Mouse (Mus musculus): ENCODE results near the gene Eif2b1.
A peak's percentile ranks its signal among the peaks of the same experiment; 100 is the strongest.
"Not testable (repeated sequence)": the region's sequence is repeated elsewhere in the genome, so short reads cannot be mapped to it uniquely, and the experiment has no call there.

Eif2b1 gene

DNA sequence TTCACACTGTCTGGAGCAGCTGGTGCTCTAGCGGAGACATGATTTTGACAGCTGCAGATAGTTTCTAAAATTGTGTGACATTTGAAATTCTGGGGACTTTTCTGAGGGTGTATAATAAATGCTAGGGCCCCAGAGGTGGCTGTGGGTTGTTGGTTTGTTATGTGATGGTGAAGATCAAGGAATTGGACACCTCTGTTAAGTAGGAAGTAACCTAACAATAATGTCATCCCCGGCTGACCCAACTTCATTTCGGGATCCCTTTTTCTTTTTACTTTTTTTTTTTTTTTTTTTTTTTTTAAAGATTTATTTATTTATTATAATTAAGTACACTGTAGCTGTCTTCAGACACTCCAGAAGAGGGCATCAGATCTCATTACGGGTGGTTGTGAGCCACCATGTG is 28.2 kb downstream of the Eif2b1 start:
- not testable (repeated sequence) for DNase-seq (ENCODE audit: low spot score)

- no peak for DNase-seq (ENCODE audit: low spot score)
Measured at GRCm38 (mm10) chr5:124541602-124541973, 37.3 kb downstream of the Eif2b1 start.

GRCm38 (mm10) chr5:124540905-124541601 is 37.9 kb downstream of the Eif2b1 start:
- peak; percentile 66 for DNase-seq (ENCODE audit: low spot score)

DNA sequence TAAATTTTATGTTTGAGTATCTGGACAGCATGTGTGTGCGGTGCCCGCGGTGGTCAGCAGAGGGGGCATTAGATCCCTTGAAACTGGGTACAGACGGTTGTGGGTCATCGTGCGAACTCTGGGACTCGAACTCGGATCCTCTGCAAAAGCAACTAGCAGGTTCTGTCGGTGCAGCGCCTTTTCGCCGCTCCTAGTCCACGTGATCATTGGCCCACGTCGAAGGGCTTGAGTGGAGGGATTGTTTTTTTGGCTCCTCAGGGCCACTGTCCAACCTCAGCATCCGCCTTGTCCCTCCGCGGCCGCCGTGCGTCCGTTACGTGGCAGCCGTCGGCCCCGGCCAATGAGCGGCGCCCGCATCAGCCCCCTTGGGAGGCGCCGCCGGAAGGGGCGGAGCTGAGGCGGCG is 38.5 kb downstream of the Eif2b1 start, which contains the start of gene Tmed2:
Gene Tmed2, plus strand, starts transcription at position 313 of the 404 bp plus-strand sequence.
- DNase-seq (ENCODE audit: low spot score) = peak; percentile 96

DNA sequence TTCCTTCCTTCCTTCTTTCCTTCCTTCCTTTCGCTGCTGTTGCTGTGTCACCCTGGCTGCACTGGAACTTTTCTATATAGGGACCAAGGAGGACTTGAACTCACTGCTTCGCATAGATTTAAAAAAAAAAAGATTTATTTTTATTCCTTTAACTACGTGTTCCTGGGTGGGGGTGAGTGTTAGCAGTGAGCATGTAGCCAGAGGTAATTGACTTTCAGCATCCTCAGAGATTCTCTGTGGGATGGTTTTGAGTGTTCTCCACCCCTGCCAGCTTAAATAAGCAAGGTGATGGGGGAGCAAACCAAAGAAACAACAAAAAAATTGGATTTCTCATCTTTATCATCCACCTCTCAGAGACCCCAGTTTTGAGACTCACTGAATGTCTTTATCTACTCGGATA is 39.0 kb downstream of the Eif2b1 start:
- no peak for DNase-seq (ENCODE audit: low spot score)

DNA sequence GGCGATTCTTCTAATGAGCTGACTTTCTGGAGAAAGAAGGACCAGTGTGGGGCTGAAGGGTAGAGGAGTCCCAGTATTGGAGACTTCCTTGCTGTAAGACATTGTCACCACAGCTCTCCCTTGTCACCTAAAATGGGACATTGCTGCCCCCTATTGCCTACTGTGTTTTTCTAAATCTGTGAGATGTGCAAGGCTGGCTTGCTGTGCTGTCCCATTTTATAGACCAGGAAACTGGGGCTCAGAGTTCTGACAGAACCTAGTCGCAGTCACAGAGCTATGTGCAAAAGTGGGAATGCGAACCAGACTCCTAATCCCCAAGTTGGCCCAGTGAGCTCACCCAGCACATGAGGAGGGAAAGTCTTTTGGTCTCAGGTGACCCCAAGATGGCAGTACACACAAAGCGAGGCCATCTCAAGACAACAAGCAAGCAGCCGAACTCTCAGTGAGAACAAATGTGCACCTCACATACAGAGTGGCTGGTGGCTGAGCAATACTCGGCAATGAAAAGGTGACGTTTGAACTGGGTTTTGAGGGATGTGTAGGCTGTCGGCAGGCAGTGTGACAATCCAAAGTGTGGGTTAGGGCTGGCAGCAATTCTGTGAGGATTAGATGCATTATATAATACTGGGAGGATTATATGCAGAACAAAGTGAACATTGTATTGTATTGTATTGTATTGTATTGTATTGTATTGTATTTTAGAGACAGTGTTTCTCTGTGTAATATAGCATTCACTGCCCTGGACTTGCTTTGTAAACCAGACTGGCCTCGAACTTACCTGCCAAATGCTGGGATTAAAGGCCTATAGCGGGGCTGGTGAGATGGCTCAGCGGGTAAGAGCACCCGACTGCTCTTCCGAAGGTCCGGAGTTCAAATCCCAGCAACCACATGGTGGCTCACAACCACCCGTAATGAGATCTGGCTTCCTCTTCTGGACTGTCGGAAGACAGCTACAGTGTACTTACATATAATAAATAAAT is 39.8 kb downstream of the Eif2b1 start:
- peak; percentile 69 for DNase-seq (ENCODE audit: low spot score)

GRCm38 (mm10) chr5:124536776-124537175 is 42.2 kb downstream of the Eif2b1 start:
- peak; percentile 55 for DNase-seq (ENCODE audit: low spot score)

GRCm38 (mm10) chr5:124535016-124535415 is 43.9 kb downstream of the Eif2b1 start:
- no peak for DNase-seq (ENCODE audit: low spot score)

- DNase-seq (ENCODE audit: low spot score) = no peak
Measured at GRCm38 (mm10) chr5:124532451-124532850, 46.5 kb downstream of the Eif2b1 start.

DNA sequence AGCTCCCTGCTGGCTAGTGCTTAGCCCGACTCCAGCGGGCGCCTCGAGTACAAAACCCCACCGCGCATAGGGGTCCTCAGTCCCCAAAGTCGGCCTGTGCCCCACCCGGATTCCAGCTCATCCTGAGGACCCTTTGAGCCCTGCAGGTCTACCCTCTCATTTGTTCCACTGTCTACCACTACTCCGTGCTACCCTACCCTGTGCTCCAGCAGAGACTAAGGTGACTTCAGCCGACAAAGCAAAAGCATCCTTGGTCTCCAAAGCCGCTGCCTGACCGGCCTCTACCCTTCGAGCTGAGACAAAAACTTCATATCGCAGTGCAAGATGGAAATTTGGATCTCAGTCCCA is 47.4 kb downstream of the Eif2b1 start:
- no peak for DNase-seq (ENCODE audit: low spot score)

DNA sequence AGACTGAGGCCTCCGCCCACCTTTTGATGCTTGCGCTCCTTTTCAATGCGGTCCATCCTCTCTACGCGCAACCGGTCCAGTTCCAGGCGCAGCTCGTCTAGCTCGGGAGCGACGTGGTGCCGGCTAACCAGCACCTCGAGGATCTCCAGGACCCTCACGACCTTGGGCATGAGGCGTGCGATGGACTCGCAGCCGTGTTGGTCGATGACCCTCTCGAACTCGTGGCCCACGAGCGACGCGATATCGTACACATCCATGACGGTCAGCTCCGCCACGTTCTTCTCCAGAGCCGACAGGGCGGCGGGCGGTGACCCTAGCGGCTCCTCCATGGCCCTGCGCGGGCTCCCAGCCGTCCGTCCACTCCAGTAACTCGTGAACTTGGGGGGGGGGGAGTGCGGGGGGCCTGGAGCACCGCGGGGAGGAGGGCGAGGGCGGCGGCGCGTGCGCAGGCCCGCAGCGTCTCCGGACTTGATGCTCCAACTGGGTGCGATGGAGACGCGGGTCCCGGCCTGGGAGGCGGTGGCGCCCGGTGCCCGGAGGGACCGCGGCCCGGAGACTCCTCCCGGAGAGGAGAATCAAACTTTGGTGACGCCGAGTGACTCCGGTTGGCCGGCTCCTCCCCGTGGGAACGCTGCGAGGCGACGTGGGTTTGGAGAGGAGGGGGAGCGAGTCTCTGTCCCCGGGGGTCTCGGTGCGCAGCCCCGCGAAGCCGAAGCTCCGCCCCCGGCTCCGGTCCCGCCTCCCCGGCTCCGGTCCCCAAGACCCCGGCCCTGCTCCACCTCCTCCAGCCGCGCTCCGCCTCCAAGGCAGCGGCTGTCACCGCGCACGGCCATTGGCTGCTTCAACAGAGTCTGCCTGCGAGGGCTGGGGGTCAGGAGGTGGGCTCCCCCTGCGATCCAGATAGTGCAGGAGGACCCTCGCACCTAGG is 48.0 kb downstream of the Eif2b1 start, which contains the start of gene Rilpl1:
Gene Rilpl1, minus strand, starts transcription at position 737 of the 928 bp plus-strand sequence.
- DNase-seq (ENCODE audit: low spot score) = peak; percentile 84

DNA sequence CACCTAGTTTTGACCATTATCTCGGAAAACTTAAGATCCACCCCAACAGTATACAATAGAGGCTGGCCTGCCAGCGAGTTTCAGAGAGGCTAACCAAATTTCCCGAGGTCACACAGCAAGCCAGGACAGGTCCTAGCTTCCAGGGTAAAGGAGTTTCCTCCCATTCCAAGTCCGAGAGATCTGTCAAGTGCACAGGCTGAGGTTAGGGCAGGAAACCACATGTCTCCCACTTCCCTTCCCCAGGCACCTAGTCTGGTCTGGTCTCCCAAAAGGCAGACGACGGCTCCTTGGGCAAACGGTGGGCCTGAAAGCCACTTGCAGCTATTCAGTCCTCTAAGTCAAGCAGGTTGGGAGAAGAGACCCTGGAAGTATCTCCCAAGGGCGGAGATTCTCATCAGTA is 49.2 kb downstream of the Eif2b1 start:
- DNase-seq (ENCODE audit: low spot score) = no peak

- DNase-seq (ENCODE audit: low spot score) = no peak
Measured at GRCm38 (mm10) chr5:124529191-124529651, 49.7 kb downstream of the Eif2b1 start.

DNA sequence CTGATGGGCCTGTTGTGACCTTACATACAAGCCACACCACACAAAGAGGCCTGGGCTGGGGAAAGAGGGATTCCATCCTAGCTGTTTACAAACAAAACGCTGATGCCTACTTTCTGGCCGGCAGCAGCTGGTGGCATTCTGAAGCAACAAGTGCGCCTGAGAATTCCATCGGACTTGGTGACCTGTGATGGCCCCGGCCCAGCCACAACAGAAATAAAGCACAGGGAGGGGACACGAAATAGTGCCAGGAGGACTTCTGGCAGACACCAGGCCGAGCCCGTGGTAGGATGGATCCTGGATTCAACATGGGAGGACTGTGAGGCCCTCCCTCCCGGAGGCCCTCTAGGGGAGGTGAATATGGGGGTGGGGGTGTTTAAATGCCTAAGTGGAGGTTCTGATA is 50.1 kb downstream of the Eif2b1 start:
- no peak for DNase-seq (ENCODE audit: low spot score)

DNA sequence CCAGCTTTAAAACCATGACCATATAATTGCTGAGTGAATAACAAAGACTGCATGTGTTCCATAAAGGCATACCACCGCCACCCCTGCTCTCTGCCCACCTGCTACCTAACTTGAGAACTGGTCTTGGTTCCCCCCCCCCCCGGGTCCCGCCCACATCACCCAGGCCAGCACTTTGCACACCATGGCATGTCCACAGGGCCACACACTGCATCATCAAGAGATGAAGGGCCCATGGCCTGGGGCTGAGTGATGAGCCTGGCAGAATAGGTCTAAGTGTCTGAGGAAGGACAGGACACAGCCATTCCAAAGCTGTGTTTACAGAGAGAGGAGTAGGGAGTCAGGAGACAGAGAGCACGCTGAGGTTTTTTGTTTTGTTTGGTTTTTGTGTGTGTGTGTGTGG is 50.6 kb downstream of the Eif2b1 start:
- DNase-seq (ENCODE audit: low spot score) = no peak

DNA sequence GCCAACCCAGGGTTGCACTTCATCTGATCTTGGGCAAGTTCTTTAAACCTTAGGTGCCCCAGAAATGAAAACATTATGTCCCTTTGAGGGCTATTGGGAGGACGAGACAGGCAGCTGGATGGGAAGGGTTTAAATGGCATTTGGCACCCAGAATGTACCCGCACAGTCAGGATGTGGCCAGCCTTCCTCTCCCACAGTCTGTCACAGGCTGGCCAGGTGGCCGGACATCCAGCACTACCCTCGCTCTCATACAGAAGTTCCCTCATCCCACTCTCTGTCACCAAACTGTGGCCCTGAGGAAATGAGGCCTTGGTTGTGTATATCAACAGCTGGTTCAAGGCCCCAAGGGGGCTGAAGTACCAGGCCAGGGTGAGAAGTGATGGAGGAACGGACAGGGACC is 54.0 kb downstream of the Eif2b1 start:
- no peak for DNase-seq (ENCODE audit: low spot score)

GRCm38 (mm10) chr5:124523032-124523431 is 55.9 kb downstream of the Eif2b1 start:
- no peak for DNase-seq (ENCODE audit: low spot score)

DNA sequence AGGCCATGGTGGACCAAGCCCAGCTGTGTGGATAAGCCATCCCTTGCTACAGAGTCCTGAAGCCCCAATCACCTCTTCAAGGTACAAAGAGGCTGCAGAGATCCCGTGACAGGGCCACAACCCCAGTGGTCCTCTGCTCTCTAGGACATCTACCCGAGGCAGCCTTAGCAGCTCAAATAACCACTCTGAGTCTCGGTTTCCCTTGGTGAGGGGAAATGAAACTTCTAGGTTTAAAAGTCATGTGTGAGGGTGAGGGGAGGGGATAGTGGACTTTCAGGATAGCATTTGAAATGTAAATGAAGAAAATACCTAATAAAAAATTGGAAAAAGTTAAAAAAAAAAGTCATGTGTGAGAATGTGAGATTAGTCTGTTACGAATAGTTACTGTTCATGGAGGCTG is 57.3 kb downstream of the Eif2b1 start:
- no peak for DNase-seq (ENCODE audit: low spot score)
